Mouse (Mus musculus) embryo, embryonic 10.5 days (tissue): ENCODE data around the gene Wrap73.

Source experiments
- DNase-seq: peaks from one replicate; pipeline ENCODE4 v3.0.0-alpha.2; 2015; ENCODE audit warnings: low spot score

The Wrap73 gene

GRCm38 (mm10) chr4:154140213-154141008, 1.8 kb upstream of the Wrap73 start:
- DNase-seq: peak; percentile 46

- peak; percentile 26 for DNase-seq
These were observed 934 bp upstream of the Wrap73 start for GRCm38 (mm10) chr4:154141009-154141867.

- no peak for DNase-seq
These were observed 2.5 kb downstream of the Wrap73 start for GRCm38 (mm10) chr4:154144712-154145111.

GRCm38 (mm10) chr4:154146342-154146741, 4.2 kb downstream of the Wrap73 start:
- DNase-seq: no peak

- DNase-seq: no peak
These were observed 11.9 kb downstream of the Wrap73 start for GRCm38 (mm10) chr4:154154104-154154503.

GRCm38 (mm10) chr4:154156050-154156449, 13.9 kb downstream of the Wrap73 start:
- no peak for DNase-seq

GRCm38 (mm10) chr4:154157970-154158662, 15.9 kb downstream of the Wrap73 start:
- DNase-seq: no peak

GRCm38 (mm10) chr4:154159002-154159401, 16.8 kb downstream of the Wrap73 start:
- DNase-seq: peak; percentile 94

DNA sequence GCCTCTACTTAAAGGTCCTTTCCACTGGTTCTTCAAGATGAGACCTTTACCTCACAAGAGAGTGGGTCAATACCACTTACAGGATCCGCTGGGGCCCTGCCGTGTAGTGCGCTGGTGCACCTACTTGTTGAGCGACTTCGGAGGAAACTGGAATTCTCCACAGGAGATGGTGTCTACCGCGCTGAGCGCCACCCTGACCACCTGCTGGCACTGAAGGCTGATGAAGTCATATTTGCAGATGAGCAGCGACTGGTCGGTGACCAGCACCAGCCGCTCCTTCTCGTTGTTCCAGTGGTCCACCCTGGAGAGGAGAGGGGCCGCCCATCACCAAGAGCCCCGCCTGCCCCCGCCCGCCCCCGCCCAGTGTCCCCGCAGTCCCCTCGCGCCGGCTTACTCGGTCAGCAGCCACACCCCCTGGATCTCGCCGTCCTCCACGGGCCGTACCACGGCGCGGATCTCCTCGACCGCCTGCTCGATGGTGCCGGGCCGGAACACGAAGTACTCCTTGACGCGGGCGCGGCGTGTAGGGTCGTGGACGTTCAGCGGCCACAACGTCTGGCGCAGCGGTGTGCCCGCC, 17.9 kb downstream of the Wrap73 start:
- no peak for DNase-seq

DNA sequence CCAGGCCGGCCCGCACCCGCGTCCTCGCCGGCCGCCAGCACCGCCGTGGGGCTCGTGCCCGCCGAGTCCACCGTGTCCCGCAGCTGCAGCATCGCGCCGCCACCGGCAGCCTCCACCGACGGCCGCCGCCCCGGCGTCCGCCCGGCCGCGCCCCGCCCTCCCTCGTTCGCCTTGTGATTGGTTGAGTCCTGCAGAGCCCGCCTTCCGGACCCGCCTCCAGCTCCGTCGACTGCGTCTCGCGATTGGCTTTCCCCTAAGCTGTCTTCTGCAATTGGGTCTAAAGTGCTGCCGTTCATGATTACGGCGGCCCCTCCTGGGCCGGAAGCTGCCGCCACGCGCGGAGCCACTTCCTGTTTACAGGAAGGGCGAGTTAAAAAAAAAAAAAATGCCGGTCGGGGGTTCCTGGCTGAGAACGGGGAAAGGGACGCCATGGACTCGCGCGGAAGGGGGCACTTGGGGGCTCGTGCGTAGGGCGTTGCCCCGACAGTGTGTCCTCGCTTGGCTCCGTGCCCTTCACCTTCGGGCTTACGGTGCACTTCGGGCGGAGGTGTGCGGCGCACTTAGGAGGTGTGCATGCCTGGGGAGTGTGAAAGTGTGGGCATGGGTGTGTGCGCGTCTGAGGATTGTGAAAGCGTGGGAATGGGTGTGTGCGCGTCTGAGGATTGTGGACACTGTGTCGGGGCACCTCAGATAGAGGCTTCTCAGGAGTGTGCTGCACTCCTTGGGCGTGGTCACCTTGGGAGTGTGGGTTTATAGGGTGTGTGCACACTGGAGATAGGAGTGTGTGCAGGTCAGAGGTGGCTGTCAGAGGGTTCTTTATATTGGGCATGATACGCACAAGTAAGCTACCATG, 18.6 kb downstream of the Wrap73 start, which contains the start of gene Tprgl:
TSS of gene Tprgl (minus strand) at position 129 of the 853 bp plus-strand sequence.
- peak; percentile 96 for DNase-seq

GRCm38 (mm10) chr4:154163296-154163695, 21.1 kb downstream of the Wrap73 start:
- peak; percentile 91 for DNase-seq

GRCm38 (mm10) chr4:154167053-154167452, 24.9 kb downstream of the Wrap73 start:
- DNase-seq: peak; percentile 76

DNA sequence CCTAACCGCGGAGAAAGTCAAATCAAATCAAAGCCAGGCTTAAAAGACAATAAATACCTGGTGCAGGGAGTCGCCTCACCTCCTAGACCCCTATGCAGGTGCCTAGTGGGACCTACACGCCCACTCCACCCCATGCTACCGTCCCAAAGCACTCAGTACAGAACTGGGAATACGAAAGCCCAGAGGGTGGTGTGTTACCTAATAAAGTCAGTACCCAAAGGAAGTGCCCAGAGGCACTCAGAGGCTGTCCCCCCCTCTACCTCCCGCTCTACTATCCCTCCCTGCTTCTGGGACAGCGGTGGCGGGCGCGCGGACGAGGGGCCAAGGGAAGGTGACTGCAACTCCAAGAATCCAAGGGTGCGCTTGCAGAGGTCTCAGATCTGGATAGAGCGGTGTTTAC, 27.8 kb downstream of the Wrap73 start:
- DNase-seq: no peak

- DNase-seq: peak; percentile 90
These were observed 28.5 kb downstream of the Wrap73 start, which contains the start of gene Megf6 for GRCm38 (mm10) chr4:154170506-154171150. Gene Megf6 (plus strand): TSS chr4:154170730.

GRCm38 (mm10) chr4:154171151-154171930, 29.2 kb downstream of the Wrap73 start:
- DNase-seq: peak; percentile 71

GRCm38 (mm10) chr4:154171931-154172604, 29.9 kb downstream of the Wrap73 start:
- DNase-seq: no peak

GRCm38 (mm10) chr4:154177257-154177656, 35.1 kb downstream of the Wrap73 start:
- DNase-seq: peak; percentile 26

- DNase-seq: no peak
These were observed 38.8 kb downstream of the Wrap73 start for GRCm38 (mm10) chr4:154181001-154181400.

- no peak for DNase-seq
These were observed 41.4 kb downstream of the Wrap73 start for GRCm38 (mm10) chr4:154183566-154183965.
